Mouse (Mus musculus) ovary, postnatal 10 days (tissue): ENCODE results near the gene Ankrd12.
A peak's percentile ranks its signal among the peaks of the same experiment; 100 is the strongest.

ENCODE experiments used
- DNase-seq: peaks from one replicate; pipeline ENCODE4 v3.0.0; 2022; ENCODE audit warnings: low spot score

The Ankrd12 gene

GRCm38 (mm10) chr17:66076934-66077333 is at the start of gene Ankrd12:
Gene Ankrd12 (minus strand): TSS chr17:66077089.
- DNase-seq = peak; percentile 92

DNA sequence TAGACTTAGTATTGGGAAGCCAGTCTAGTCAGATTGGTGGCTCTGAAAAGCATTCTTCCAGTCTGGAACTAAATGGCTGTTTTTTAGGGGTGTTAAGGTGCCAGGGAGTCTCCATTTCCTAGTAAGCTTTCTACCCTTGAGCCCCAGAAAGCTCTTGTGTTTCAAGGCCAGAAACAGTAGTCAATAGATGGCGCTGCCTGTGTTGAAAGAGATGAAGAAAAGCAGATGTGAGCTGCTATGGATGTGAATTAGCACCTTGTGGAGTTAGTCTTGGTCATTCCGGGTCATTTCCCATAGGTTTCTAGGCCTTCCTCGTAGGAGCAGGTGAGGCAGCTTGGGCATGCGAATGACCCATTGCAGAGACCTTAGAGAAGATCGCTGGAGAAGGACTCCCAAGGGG is 48.3 kb upstream of the Ankrd12 start:
- no peak for DNase-seq

DNA sequence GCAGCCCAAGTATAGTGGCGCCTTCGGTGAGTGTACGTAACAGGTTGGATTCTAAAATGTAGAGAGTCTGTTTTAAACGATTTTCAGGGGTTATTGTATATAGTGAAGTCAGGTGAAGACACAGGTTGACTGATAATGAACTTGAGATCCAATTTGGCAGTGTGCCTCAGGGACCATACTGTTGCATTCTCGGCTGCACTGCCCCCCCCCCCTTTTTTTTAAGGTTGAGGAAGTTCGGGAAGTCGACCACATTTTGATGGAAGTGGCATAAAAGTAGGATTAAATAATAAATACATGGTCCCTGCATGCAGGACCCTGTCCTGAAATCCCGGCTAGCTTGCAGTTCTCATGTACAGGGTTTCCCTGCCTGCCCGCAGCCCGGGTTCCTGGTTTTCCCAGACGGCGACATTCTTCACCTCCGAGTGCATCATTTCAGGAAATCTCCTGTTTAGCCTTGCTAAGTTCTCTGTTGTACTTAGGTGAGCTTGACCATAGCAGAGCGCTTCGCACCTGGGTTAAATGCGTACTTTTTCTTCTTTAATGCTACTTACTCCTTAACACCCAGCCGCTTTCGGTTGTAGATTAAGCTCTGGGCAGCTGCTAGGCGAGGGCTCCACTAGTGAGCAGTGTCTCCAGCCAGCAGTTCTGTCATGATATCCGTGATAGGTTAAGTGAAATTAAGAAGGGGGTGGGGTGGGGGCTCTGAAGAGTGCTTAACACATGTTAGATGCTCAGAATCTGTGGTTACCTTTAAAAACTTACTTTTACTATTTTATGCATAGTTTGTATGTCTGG is 47.1 kb upstream of the Ankrd12 start:
- DNase-seq = no peak

- DNase-seq = peak; percentile 96
These were observed 46.4 kb upstream of the Ankrd12 start, which contains the start of gene Ddx11 for GRCm38 (mm10) chr17:66123066-66123815. Gene Ddx11 (plus strand): TSS chr17:66123520.

GRCm38 (mm10) chr17:66120701-66121100 is 43.8 kb upstream of the Ankrd12 start:
- DNase-seq = no peak

GRCm38 (mm10) chr17:66118991-66119390 is 42.1 kb upstream of the Ankrd12 start:
- DNase-seq = no peak

GRCm38 (mm10) chr17:66112166-66112565 is 35.3 kb upstream of the Ankrd12 start:
- no peak for DNase-seq

- DNase-seq = peak; percentile 64
These were observed 34.6 kb upstream of the Ankrd12 start, which contains the start of gene Washc1 for GRCm38 (mm10) chr17:66111402-66111959. Gene Washc1 (plus strand): TSS chr17:66111545.

- DNase-seq = no peak
These were observed 33.9 kb upstream of the Ankrd12 start for GRCm38 (mm10) chr17:66110746-66111145.

DNA sequence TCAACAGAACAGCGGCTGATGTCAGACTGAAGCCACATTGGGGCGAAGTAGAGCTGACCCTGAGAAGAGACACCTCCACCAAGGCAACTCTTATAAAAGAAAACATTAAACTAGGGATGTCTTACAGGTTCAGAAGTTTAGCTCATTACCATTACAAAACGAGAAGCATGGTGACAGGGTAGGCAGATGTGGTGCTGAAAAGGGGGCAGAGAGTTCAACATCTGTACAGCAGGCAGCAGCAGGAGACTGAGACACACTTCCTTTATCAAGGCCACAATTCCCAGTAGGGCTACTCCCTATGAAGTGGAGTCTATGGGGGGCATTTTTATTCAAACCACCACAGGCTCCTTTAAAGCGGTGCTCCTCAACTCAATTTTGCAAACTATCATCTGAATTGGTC is 31.3 kb upstream of the Ankrd12 start:
- DNase-seq = no peak

DNA sequence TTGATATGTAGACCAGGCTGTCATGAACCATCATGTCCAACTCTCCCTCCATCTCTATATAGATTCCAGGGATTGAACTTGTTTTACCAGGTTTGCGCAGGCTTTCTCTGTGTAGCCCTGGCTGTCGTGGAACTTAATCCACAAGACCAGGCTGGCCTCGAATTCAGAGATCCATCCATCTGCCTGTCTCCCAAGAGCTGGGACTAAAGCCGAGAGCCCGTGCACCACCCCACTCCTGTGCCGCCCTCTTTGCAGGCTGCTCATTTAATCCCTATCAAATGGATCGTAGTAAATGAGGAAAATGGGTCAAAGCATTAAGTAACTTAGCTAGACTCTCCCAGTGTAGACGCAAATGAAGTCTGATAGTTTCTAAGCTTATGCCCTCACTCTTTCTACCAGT is 30.6 kb upstream of the Ankrd12 start:
- no peak for DNase-seq

DNA sequence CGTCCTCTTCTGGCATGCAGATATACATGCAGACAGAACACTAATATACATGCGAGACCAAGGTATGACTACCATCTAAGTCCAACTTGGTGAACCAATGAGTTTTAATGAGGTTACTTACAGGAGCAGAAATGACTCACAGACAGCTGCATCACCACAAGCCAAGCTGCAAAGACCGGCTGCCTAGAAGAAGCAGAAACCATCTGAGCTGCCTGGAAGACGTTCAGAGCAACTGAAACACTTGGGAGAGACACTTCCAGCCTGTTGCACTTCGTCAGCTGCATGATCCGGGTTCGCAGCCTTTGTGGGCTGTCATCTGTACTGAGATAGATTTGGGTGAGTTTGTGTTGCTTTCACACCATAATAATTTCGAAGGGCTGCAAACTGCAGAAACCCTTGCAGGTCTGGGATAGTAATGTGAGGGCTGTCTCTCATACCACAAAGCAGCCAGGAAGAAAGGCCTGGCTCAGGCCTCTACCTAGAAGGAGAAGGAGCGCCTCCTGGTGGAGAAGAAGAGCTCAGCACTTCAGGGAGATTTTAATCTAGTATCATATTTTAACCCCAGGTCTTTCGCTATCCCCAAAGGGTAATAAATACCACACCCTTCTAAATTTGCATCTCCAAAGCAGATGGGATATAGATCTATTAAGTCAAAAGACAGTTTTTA is 29.8 kb upstream of the Ankrd12 start:
- peak; percentile 31 for DNase-seq

- no peak for DNase-seq
These were observed 27.2 kb upstream of the Ankrd12 start for GRCm38 (mm10) chr17:66104076-66104475.

DNA sequence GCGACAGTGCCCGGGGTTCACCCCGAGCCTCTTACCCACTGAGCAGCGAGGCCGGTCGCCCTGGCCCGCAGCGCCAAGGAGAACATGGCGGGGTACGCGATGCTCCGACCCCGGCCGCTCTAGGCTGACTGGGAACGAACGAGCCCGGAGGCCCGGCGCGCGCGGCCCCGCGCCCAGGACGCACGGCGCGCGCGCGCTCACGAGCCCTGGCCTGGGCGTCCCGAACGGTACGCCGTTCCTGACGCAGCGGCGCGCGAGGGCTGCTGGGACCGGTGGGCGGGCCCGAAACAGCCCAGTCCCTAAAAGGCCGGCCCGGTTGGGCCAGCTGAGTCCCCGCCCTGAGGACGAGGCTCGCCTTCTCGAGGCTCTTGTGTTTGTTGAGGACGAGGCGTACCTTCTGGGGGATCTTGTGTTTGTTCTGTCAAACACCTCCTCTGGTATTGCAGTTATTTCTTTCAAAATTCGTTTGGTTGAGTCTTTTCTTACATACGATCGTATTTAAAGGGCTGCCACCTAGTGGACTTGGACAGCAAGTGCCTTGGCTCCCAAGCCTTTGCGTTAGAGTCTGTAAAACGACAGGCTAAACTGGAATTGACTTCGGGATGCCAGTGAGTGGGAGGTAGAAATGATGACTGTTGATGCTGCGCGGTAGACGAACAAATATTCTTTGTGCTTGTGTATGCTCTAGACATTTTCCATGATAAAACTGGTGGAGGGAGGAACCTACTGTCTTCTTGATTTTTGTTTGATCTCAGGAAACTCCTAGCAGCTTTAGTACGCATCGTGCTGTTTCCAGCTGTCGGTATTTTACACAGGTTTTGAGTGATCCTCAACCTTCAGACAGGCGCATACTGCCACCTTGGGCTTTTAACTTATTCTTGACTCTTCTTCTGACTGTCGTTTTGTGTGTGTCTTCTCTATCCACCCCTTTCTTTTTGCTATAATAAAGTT is 24.8 kb upstream of the Ankrd12 start, which contains the start of gene Ndufv2:
Gene Ndufv2, minus strand, starts transcription at position 180 of the 951 bp plus-strand sequence.
- no peak for DNase-seq

DNA sequence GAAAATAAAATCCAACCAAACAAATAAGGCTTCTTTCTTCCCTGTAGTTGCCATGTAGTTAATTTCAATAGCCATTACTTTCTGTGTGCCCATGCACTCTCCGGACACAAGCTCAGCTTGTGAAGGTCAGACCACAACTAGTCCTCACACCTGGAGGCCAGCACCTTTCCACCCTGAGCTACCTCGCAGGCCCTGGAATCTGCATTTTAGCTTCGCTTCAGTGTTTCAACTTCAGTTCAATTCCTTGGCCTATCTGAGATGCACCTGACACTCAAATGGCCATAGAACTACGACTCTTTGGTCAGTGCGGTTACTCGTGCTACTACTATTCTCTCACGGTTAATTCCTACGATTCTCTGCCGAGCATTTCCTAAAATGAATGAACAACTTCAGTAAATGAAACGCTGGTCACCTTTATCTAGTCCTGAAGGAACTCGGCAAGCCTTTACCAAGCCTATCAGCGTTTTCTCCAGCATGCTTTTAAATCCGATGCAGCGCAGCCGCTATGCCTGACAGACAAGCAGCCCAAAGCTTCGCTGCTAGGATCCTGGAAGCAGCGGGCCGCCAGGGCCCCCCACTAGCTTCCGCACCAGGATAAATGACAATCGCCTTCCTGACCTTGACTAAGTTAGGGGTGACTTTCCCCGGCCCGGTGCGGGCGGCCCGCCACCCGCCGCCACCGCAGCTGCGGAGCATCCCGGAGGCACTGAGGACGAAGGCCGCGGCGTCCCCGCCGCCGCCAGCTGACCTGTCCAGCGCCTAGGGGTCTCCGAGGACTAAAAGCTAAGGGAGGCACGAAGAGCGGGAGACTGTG is 23.9 kb upstream of the Ankrd12 start:
- DNase-seq = peak; percentile 64

- DNase-seq = no peak
These were observed 15.8 kb upstream of the Ankrd12 start for GRCm38 (mm10) chr17:66092664-66093063.

- DNase-seq = no peak
These were observed 15.2 kb upstream of the Ankrd12 start for GRCm38 (mm10) chr17:66092065-66092464.

DNA sequence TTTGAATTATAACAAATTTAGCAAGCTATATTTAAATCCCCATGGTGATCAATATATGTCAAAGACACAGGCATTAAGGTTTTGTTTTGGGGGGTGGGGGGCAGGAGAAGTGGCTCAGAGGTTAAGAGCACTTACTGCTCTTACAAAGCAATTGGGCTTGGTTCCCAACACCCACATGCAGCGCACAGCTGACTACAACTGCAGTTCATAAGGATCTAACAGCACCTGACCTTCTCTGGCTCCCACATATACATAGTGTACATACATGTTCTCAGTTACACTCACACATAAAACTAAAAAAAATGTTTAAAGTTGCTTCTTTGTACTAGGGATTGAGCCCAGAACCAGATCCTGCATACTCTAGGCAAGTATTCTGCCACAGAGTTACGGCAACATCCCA is 14.5 kb upstream of the Ankrd12 start:
- no peak for DNase-seq

DNA sequence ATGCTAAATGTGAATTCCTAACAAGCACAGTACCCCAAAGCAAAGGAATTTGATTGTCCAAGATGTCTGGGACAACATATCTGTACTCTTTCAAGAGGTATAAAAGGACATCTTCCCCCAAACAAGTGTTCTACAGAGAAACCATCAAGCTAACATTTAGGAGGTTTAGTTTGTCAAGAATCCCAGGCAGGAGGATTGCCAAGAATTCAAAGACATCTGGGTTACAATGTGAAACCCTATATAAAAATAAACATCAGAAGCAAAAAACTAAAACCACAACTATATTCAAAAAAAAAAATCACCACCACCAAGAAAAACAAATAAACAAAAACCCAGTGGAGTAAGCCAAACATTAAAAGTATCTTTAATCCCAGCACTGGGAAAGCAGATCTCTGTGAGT is 13.4 kb upstream of the Ankrd12 start:
- no peak for DNase-seq

- no peak for DNase-seq
These were observed 8.1 kb upstream of the Ankrd12 start for GRCm38 (mm10) chr17:66085038-66085437.
